Mouse (Mus musculus): Measurements from ENCODE around the gene Vmn1r189. TPM values are rescaled to one million over a fixed set of nuclear protein-coding genes. Genes with fewer than 3 reads are reported as not detected.
A peak's percentile ranks its signal among the peaks of the same experiment; 100 is the strongest.
"Not testable (repeated sequence)": the region's sequence is repeated elsewhere in the genome, so short reads cannot be mapped to it uniquely, and the experiment has no call there.

Vmn1r189 gene
- not detected in 2 replicates for polyA plus RNA-seq (2014; fragmentation: Nextera tagmentation; extraction: Ambion mirVana)

GRCm38 (mm10) chr13:22105724-22106123 is at the start of gene Vmn1r189:
Gene Vmn1r189, minus strand, starts transcription at chr13:22105824.
- not testable (repeated sequence) for H3K4me1 ChIP-seq (ENCODE audit: control insufficient read depth, insufficient read depth, low read length); H3K9me3 ChIP-seq (ENCODE audit: control insufficient read depth, low read length); ATAC-seq (ENCODE audit: low FRiP score, low TSS enrichment); H3K27ac ChIP-seq (ENCODE audit: low read depth, low read length); H3K4me2 ChIP-seq (replicated peaks; ENCODE audit: low read depth, low read length); H3K36me3 ChIP-seq (ENCODE audit: control insufficient read depth, insufficient read depth, low read length); H3K4me3 ChIP-seq (ENCODE audit: low read length); H3K27me3 ChIP-seq (ENCODE audit: control insufficient read depth, insufficient read depth, low read length); H3K9ac ChIP-seq (ENCODE audit: low read depth, low read length)
- WGBS = 93% methylated on average over 1 of the region's 2 CpGs

- not testable (repeated sequence) for H3K36me3 ChIP-seq (ENCODE audit: control insufficient read depth, insufficient read depth, low read length); H3K27me3 ChIP-seq (ENCODE audit: control insufficient read depth, insufficient read depth, low read length); H3K9me3 ChIP-seq (ENCODE audit: control insufficient read depth, low read length); H3K4me3 ChIP-seq (ENCODE audit: low read length); H3K9ac ChIP-seq (ENCODE audit: low read depth, low read length); H3K27ac ChIP-seq (ENCODE audit: low read depth, low read length); H3K4me1 ChIP-seq (ENCODE audit: control insufficient read depth, insufficient read depth, low read length); H3K4me2 ChIP-seq (replicated peaks; ENCODE audit: low read depth, low read length); ATAC-seq (ENCODE audit: low FRiP score, low TSS enrichment)
- 65% methylated on average over 5 of the region's 5 CpGs for WGBS
These were observed 31.1 kb upstream of the Vmn1r189 start for GRCm38 (mm10) chr13:22136495-22137293.

GRCm38 (mm10) chr13:22084140-22084539 is 21.5 kb downstream of the Vmn1r189 start, which contains the start of gene Vmn1r188:
Gene Vmn1r188, plus strand, starts transcription at chr13:22084440.
- not testable (repeated sequence) for H3K27ac ChIP-seq (ENCODE audit: low read depth, low read length)
- WGBS = 81% methylated on average over 1 of the region's 1 CpGs

DNA sequence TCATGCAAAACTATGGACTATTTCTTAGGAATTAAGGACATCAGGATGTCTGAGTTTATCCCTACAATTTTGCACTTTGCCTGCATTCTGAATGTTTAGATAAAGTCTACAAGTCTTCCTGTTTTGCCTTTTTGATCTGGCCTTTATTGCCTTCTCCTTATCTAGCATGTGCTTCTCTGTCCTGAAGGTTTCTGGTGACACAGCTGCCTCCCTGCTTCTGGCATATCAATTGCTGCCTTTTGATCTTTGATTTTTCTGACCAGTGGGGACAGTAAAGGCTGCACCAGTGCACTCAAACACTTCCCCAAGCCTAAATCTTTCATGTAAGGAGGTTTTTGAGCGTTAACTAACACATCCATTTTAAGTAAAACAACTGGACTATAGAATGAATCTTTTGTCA is 42.2 kb downstream of the Vmn1r189 start:
- H3K4me1 ChIP-seq (ENCODE audit: control insufficient read depth, insufficient read depth, low read length) = no peaks in the 10 kb centered on the region
- H3K36me3 ChIP-seq (ENCODE audit: control insufficient read depth, insufficient read depth, low read length) = no peaks in the 10 kb centered on the region
- no peaks in the 10 kb centered on the region for H3K27me3 ChIP-seq (ENCODE audit: control insufficient read depth, insufficient read depth, low read length)
- no peak overlapping the region for H3K9ac ChIP-seq (ENCODE audit: low read depth, low read length)
- WGBS = 59% methylated on average over 1 of the region's 1 CpGs
- H3K9me3 ChIP-seq (ENCODE audit: control insufficient read depth, low read length) = no peaks in the 10 kb centered on the region
- H3K4me3 ChIP-seq (ENCODE audit: low read length) = no peak overlapping the region
- no peak overlapping the region for H3K27ac ChIP-seq (ENCODE audit: low read depth, low read length)
- ATAC-seq (ENCODE audit: low FRiP score, low TSS enrichment) = no peak
- no peak overlapping the region for H3K4me2 ChIP-seq (replicated peaks; ENCODE audit: low read depth, low read length)

More at GRCm38 (mm10) chr13:22084140-22084539, 21.5 kb downstream of the Vmn1r189 start, which contains the start of gene Vmn1r188:
- H3K4me3 ChIP-seq (ENCODE audit: low read length); H3K27me3 ChIP-seq (ENCODE audit: control insufficient read depth, insufficient read depth, low read length); H3K4me1 ChIP-seq (ENCODE audit: control insufficient read depth, insufficient read depth, low read length); H3K36me3 ChIP-seq (ENCODE audit: control insufficient read depth, insufficient read depth, low read length); H3K4me2 ChIP-seq (replicated peaks; ENCODE audit: low read depth, low read length); H3K9ac ChIP-seq (ENCODE audit: low read depth, low read length); ATAC-seq (ENCODE audit: low FRiP score, low TSS enrichment); H3K9me3 ChIP-seq (ENCODE audit: control insufficient read depth, low read length): not testable (repeated sequence)

DNA sequence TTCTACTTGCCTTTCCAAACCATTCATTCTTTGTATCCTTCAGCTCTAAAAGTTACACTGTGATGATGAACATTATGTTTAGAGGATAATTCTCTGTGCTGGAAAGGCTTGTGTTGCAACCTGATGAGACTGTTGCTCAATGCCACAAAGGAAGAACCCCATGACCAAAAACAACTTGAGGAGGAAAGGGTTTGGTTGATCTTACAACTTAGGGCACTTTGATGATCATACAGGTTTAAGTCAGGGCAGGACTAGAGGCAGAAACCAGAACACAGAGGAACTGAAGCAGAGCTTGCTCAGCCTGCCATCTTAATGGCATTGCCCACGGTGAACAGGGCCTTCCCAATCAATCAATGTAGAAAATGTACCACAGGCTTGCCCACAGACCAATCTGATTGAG is 44.2 kb downstream of the Vmn1r189 start:
- H3K9ac ChIP-seq (ENCODE audit: low read depth, low read length) = no peak overlapping the region
- H3K27ac ChIP-seq (ENCODE audit: low read depth, low read length) = no peak overlapping the region
- no peak for ATAC-seq (ENCODE audit: low FRiP score, low TSS enrichment)
- H3K4me1 ChIP-seq (ENCODE audit: control insufficient read depth, insufficient read depth, low read length) = no peaks in the 10 kb centered on the region
- no peaks in the 10 kb centered on the region for H3K9me3 ChIP-seq (ENCODE audit: control insufficient read depth, low read length)
- no peaks in the 10 kb centered on the region for H3K27me3 ChIP-seq (ENCODE audit: control insufficient read depth, insufficient read depth, low read length)
- no peaks in the 10 kb centered on the region for H3K36me3 ChIP-seq (ENCODE audit: control insufficient read depth, insufficient read depth, low read length)
- no peak overlapping the region for H3K4me3 ChIP-seq (ENCODE audit: low read length)
- 88% methylated on average over 1 of the region's 1 CpGs for WGBS
- H3K4me2 ChIP-seq (replicated peaks; ENCODE audit: low read depth, low read length) = no peak overlapping the region

DNA sequence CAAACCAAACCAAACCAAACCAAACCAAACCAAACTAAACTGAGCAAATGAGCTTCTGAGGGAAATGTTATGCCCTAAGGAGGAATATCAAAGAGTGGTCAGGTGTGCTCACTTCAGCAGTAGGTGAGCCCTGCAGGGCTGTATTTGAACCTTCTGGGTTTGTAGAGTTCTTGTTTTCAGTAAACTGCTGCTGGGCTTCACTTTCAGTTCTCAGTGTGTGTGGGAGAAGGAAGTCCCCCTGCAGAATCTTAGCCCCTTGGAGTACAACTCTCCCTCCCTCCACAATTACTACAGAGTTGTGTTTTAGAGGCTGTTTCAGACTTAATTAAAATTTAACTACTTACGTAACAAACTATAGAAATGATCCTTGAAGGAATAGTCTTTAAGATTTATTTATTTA is 51.9 kb downstream of the Vmn1r189 start:
- WGBS = 98% methylated on average over 1 of the region's 1 CpGs
- ATAC-seq (ENCODE audit: low FRiP score, low TSS enrichment) = no peak
- H3K9ac ChIP-seq (ENCODE audit: low read depth, low read length) = no peak overlapping the region

GRCm38 (mm10) chr13:22051523-22051859 is 54.1 kb downstream of the Vmn1r189 start:
- Histone ChIP-seq H3K27me3 (ENCODE audit: control insufficient read depth, insufficient read depth, low read length) (no peaks in the 10 kb centered on the region), H3K9me3 (ENCODE audit: control insufficient read depth, low read length) (no peaks in the 10 kb centered on the region), H3K4me3 (ENCODE audit: low read length) (peak overlapping the region; percentile 38), H3K9ac (ENCODE audit: low read depth, low read length) (peak overlapping the region; percentile 42; the same call in 1 of the 2 replicates), H3K4me2 (replicated peaks; ENCODE audit: low read depth, low read length) (peak overlapping the region; percentile 64), H3K36me3 (ENCODE audit: control insufficient read depth, insufficient read depth, low read length) (no peaks in the 10 kb centered on the region), H3K4me1 (ENCODE audit: control insufficient read depth, insufficient read depth, low read length) (no peaks in the 10 kb centered on the region), H3K27ac (ENCODE audit: low read depth, low read length) (peak overlapping the region; percentile 77)
- no peak for ATAC-seq (ENCODE audit: low FRiP score, low TSS enrichment)
- 13% methylated on average over 5 of the region's 5 CpGs for WGBS

More for the DNA sequence above, 51.9 kb downstream of the Vmn1r189 start:
- H3K4me3 ChIP-seq (ENCODE audit: low read length) = no peak overlapping the region
- no peaks in the 10 kb centered on the region for H3K27me3 ChIP-seq (ENCODE audit: control insufficient read depth, insufficient read depth, low read length)
- H3K4me1 ChIP-seq (ENCODE audit: control insufficient read depth, insufficient read depth, low read length) = no peaks in the 10 kb centered on the region
- no peak overlapping the region for H3K4me2 ChIP-seq (replicated peaks; ENCODE audit: low read depth, low read length)
- no peaks in the 10 kb centered on the region for H3K36me3 ChIP-seq (ENCODE audit: control insufficient read depth, insufficient read depth, low read length)
- H3K27ac ChIP-seq (ENCODE audit: low read depth, low read length) = no peak overlapping the region
- no peaks in the 10 kb centered on the region for H3K9me3 ChIP-seq (ENCODE audit: control insufficient read depth, low read length)

- Histone ChIP-seq H3K9ac (ENCODE audit: low read depth, low read length) (peak overlapping the region; percentile 47; the same call in 1 of the 2 replicates), H3K27ac (ENCODE audit: low read depth, low read length) (peak overlapping the region; percentile 77), H3K9me3 (ENCODE audit: control insufficient read depth, low read length) (no peaks in the 10 kb centered on the region), H3K4me3 (ENCODE audit: low read length) (peak overlapping the region; percentile 38), H3K4me1 (ENCODE audit: control insufficient read depth, insufficient read depth, low read length) (no peaks in the 10 kb centered on the region), H3K27me3 (ENCODE audit: control insufficient read depth, insufficient read depth, low read length) (no peaks in the 10 kb centered on the region), H3K36me3 (ENCODE audit: control insufficient read depth, insufficient read depth, low read length) (no peaks in the 10 kb centered on the region), H3K4me2 (replicated peaks; ENCODE audit: low read depth, low read length) (peak overlapping the region; percentile 64)
- under 1% methylated on average over 52 of the region's 52 CpGs for WGBS
- peak; percentile 94 for ATAC-seq (ENCODE audit: low FRiP score, low TSS enrichment)
These were observed 54.8 kb downstream of the Vmn1r189 start for GRCm38 (mm10) chr13:22050591-22051522.

Data from kidney, embryonic 14.5 days (tissue).